Mouse (Mus musculus) stomach, postnatal 0 days (tissue): ENCODE results near the gene Pithd1. TPM values are rescaled to one million over a fixed set of nuclear protein-coding genes. Genes with fewer than 3 reads are reported as not detected.

Experiments used
- ATAC-seq: fragments of 200-750 bp; cut with Nextera tagmentation; 2 replicates; pipeline ENCODE4 v1.8.0; 2017; ENCODE audit not compliant: low FRiP score, low TSS enrichment
- DNase-seq: peaks from one replicate; pipeline ENCODE4 v3.0.0-alpha.2; 2016; ENCODE audit warnings: low spot score
- H3K27ac ChIP-seq: fragments of 300-500 bp; sonication (generic); replicated peaks from 2 replicates; pipeline ENCODE4 v1.5.1; 2014; ENCODE audit warnings: mild to moderate bottlenecking, control low read depth
- H3K27me3 ChIP-seq: fragments of 300-500 bp; sonication (generic); 2 replicates; pipeline ENCODE4 v1.6.1; 2014; ENCODE audit warnings: low read length; ENCODE audit not compliant: control insufficient read depth, insufficient read depth
- H3K36me3 ChIP-seq: fragments of 300-500 bp; sonication (generic); 2 replicates; pipeline ENCODE4 v1.6.1; 2014; ENCODE audit warnings: low read length, mixed read lengths; ENCODE audit not compliant: control insufficient read depth, insufficient read depth
- H3K4me1 ChIP-seq: fragments of 300-500 bp; sonication (generic); replicated peaks from 2 replicates; pipeline ENCODE4 v1.6.1; 2014; ENCODE audit warnings: antibody characterized with exemption; ENCODE audit not compliant: control insufficient read depth, insufficient read depth
- H3K4me2 ChIP-seq: fragments of 300-500 bp; sonication (generic); replicated peaks from 2 replicates; pipeline ENCODE4 v1.6.1; 2014; ENCODE audit warnings: low read depth, mild to moderate bottlenecking, control low read depth, moderate library complexity
- H3K4me3 ChIP-seq: fragments of 300-500 bp; sonication (generic); 2 replicates; pipeline ENCODE4 v1.5.1; 2014; ENCODE audit warnings: low read depth, low read length, control low read depth
- H3K9ac ChIP-seq: fragments of 300-500 bp; sonication (generic); 2 replicates; pipeline ENCODE4 v1.6.1; 2014; ENCODE audit warnings: mild to moderate bottlenecking, low read length, control low read depth, mixed read lengths
- H3K9me3 ChIP-seq: fragments of 300-500 bp; sonication (generic); 2 replicates; pipeline ENCODE4 v1.6.1; 2016; ENCODE audit warnings: low read length; ENCODE audit not compliant: control insufficient read depth
- CTCF ChIP-seq: IDR thresholded peaks from 2 replicates; pipeline ENCODE4 v1.5.1; 2016; ENCODE audit warnings: antibody characterized with exemption, low read depth, mild to moderate bottlenecking, moderate library complexity
- EP300 ChIP-seq: optimal IDR thresholded peaks from 2 replicates; pipeline ENCODE3; 2016; ENCODE audit warnings: antibody characterized with exemption
- WGBS: fragments of 180-500 bp; shearing (Covaris S2); extraction: QIAGEN DNeasy Blood & Tissue Kit; methylation state at CpG from one replicate; pipeline ENCODE4 v1.1.7; 2014; 5-methylcytosine and 5-hydroxymethylcytosine counted together
- polyA plus RNA-seq: library from polyadenylated mRNA; unstranded; fragments of >200 nt; fragmentation: Nextera tagmentation; extraction: Ambion mirVana; gene quantifications from 2 replicates; pipeline ENCODE4 v1.2.1, GENCODE M21; 2015

Pithd1 gene
- polyA plus RNA-seq, 1 experiment from 2014 or later, result 40.7 TPM

DNA sequence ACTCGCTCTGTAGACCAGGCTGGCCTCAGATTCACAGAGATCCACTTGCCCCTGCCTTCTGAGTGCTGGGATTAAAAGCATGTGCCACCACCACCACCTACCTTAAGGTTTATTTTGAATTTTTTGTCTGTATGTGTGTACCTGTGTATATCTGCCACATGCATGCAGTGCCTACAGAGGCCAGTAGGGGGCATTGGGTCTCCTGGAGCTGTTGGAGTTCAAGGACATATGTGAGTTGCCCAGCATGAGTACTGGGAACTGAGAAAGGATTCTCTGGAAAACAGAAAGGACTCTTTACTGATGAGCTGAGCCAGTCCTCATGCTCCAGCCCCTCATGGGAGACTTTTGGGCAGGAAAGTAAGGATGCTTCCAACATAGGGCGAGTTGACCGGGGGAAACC is 35.6 kb downstream of the Pithd1 start:
- H3K27me3 ChIP-seq, result no peaks in the 10 kb centered on the region
- H3K36me3 ChIP-seq, result peaks cover 7% of the 10 kb centered on the region
- no peak overlapping the region for H3K4me3 ChIP-seq
- TF ChIP-seq EP300 (no peak), CTCF (peak; percentile 56)
- 0 out of 2 replicates have a peak, but pooled peaks cover 2% of the 10 kb centered on the region for H3K4me1 ChIP-seq
- no peak for DNase-seq
- H3K4me2 ChIP-seq, result no peak overlapping the region
- no peaks in the 10 kb centered on the region for H3K9me3 ChIP-seq
- H3K9ac ChIP-seq, result no peak overlapping the region
- WGBS, result 97% methylated on average over 3 of the region's 3 CpGs
- no peak overlapping the region for H3K27ac ChIP-seq
- ATAC-seq, result no peak

DNA sequence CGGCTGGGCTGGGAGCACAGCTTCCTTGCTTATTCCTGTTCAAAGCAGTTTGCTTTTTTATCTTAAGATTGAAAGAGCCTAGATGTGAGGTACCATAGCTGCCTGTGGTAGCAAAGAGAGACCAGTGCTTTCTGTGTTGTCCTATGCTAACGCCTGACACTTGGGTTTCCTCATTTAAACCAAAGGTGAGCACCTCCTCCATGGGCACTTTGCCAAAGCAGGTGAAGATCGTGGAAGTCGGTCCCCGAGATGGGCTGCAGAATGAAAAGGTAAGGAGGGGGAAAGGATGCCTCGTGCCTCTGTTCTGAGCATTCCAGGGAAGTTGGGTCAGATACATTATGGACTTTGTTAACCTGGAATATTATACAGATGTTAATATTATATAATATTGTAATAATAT is 36.7 kb downstream of the Pithd1 start:
- H3K4me2 ChIP-seq, result no peak overlapping the region
- H3K9me3 ChIP-seq, result no peaks in the 10 kb centered on the region
- TF ChIP-seq EP300 (no peak), CTCF (no peak)
- H3K4me1 ChIP-seq, result 0 out of 2 replicates have a peak, but pooled peaks cover 2% of the 10 kb centered on the region
- no peak for ATAC-seq
- no peak for DNase-seq
- no peaks in the 10 kb centered on the region for H3K27me3 ChIP-seq
- H3K4me3 ChIP-seq, result no peak overlapping the region
- H3K9ac ChIP-seq, result no peak overlapping the region
- peak overlapping the region; percentile 45; the same call in 1 of the 2 replicates for H3K27ac ChIP-seq
- 69% methylated on average over 6 of the region's 6 CpGs for WGBS
- H3K36me3 ChIP-seq, result peaks cover under 1% of the 10 kb centered on the region

DNA sequence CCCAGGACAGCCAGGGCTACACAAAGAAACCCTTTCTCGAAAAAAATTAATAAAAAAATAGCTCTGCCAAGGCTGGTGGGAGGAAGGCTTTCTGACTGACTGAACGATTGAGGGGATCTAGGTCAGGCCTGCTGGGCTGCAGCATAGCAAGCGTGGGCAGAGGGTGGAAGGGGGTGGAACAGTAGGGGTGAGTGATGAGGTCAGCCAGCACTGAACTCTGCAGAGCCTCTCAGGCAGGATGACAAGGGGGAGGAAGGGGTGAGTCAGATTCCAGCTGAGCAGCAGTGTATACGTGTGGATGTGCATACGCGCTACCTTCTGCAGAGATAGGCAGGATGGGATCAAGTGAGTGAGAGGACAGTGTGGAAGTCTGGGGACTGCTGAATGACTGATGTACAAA is 37.2 kb downstream of the Pithd1 start:
- no peaks in the 10 kb centered on the region; the same call in 1 of the 2 replicates for H3K36me3 ChIP-seq
- DNase-seq, result no peak
- 50% methylated on average over 6 of the region's 6 CpGs for WGBS
- no peak overlapping the region for H3K9ac ChIP-seq
- no peaks in the 10 kb centered on the region for H3K9me3 ChIP-seq
- 0 out of 2 replicates have a peak, but pooled peaks cover 2% of the 10 kb centered on the region for H3K4me1 ChIP-seq
- peak overlapping the region; percentile 45 for H3K27ac ChIP-seq
- TF ChIP-seq CTCF, result no peak
- no peak for TF ChIP-seq EP300
- no peak overlapping the region for H3K4me3 ChIP-seq
- peak; percentile 35 for ATAC-seq
- no peak overlapping the region for H3K4me2 ChIP-seq
- H3K27me3 ChIP-seq, result no peaks in the 10 kb centered on the region

DNA sequence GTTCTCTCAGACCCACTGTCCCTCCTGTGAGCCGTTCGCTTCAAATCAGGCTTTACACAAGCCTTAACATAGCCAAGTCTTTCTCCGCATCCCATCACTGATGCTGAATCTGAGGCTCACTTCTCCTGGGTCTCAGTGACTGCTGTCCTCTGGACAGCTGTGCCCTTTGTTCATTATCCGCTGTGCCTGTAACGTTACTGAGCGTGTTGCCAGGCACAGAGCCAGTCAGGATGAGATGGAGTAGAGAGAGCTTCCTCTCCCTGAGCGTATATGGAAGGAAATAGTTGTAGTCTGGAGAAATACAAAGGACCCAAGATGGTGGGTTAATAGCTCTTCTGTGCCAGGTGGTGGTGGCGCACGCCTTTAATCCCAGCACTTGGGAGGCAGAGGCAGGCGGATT is 37.6 kb downstream of the Pithd1 start:
- Histone ChIP-seq H3K27ac (peak overlapping the region; percentile 45), H3K9me3 (no peaks in the 10 kb centered on the region), H3K9ac (no peak overlapping the region), H3K4me3 (no peak overlapping the region), H3K36me3 (no peaks in the 10 kb centered on the region), H3K4me2 (no peak overlapping the region), H3K4me1 (0 out of 2 replicates have a peak, but pooled peaks cover 2% of the 10 kb centered on the region), H3K27me3 (no peaks in the 10 kb centered on the region)
- 79% methylated on average over 10 of the region's 10 CpGs for WGBS
- TF ChIP-seq CTCF, result no peak
- no peak for ATAC-seq
- DNase-seq, result no peak

DNA sequence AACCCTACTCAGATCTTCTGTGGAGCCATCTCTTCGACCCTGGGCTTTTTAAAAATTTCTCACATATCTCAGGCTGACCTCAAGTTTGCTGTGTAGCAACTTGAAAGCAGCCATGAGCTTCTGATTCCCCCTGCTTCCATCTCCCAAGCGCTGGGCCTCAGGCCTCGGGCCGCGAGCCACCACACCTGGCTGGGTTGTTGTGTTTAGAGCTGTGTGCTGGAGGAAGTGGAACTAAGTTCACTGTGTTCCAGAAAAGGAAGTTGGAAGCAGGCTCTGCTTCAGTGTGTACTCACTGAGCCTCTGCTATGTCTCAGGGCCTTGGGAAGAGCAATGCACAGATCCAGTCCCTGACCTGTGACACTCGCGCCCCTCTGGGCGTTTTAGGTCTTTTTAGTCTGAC is 38.9 kb downstream of the Pithd1 start:
- Histone ChIP-seq H3K27ac (peak overlapping the region; percentile 78), H3K36me3 (no peaks in the 10 kb centered on the region), H3K27me3 (no peaks in the 10 kb centered on the region), H3K9me3 (no peaks in the 10 kb centered on the region), H3K4me1 (0 out of 2 replicates have a peak, but pooled peaks cover 2% of the 10 kb centered on the region), H3K4me2 (peak overlapping the region; percentile 17; the same call in 1 of the 2 replicates), H3K9ac (peak overlapping the region; percentile 8; the same call in 1 of the 2 replicates), H3K4me3 (0 out of 2 replicates have a peak overlapping the region, but pooled peaks have one; percentile 4)
- peak; percentile 62 for DNase-seq
- TF ChIP-seq CTCF (no peak), EP300 (no peak)
- WGBS, result 76% methylated on average over 8 of the region's 8 CpGs
- peak; percentile 43 for ATAC-seq

DNA sequence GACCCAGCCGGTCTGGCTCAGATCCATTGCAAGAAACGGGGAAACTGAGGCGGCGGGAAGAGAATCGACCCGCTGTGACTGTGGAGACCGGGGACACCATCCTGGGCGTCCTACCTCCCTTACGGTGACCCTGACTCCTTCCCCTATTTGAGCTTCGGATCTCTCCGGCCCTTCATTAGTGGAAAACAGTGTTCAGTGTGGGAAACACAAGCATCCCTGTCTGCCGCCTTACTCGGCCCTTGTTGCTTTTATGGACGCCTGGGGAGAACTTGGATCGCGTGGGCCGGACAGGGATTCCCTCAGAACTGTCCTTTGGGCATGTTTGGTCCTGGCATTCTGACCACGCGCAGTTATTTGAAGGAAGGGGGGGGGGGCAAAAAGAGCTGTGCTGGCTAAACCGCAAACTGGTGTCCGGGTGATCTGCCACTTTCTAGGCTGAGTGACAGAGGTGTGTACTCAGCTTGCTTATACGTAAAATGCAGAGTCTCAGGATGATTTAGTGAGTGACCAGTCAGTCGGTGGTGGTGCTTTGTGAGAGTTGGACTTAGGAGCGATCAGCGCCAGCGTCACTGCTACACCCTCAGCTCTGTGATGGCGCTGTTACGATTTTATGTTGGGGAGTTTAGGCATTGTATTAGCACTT is 40.3 kb downstream of the Pithd1 start:
- 0 out of 2 replicates have a peak, but pooled peaks cover 2% of the 10 kb centered on the region for H3K4me1 ChIP-seq
- peak; percentile 6; the same call in 1 of the 2 replicates for TF ChIP-seq CTCF
- TF ChIP-seq EP300, result no peak
- H3K4me3 ChIP-seq, result peak overlapping the region; percentile 82
- H3K27ac ChIP-seq, result peak overlapping the region; percentile 88
- DNase-seq (no peak), ATAC-seq (0 out of 2 replicates have a peak, but pooled peaks have one; percentile 1)
- WGBS, result under 1% methylated on average over 28 of the region's 28 CpGs
- H3K9ac ChIP-seq, result peak overlapping the region; percentile 91
- no peaks in the 10 kb centered on the region for H3K36me3 ChIP-seq
- H3K9me3 ChIP-seq, result no peaks in the 10 kb centered on the region
- peak overlapping the region; percentile 80 for H3K4me2 ChIP-seq
- no peaks in the 10 kb centered on the region for H3K27me3 ChIP-seq
